Mouse (Mus musculus): ENCODE data around the gene Klhdc7b. TPM values are rescaled to one million over a fixed set of nuclear protein-coding genes. Genes with fewer than 3 reads are reported as not detected.

Klhdc7b gene
- polyA plus RNA-seq, 1 experiment, result 0.19 TPM

DNA sequence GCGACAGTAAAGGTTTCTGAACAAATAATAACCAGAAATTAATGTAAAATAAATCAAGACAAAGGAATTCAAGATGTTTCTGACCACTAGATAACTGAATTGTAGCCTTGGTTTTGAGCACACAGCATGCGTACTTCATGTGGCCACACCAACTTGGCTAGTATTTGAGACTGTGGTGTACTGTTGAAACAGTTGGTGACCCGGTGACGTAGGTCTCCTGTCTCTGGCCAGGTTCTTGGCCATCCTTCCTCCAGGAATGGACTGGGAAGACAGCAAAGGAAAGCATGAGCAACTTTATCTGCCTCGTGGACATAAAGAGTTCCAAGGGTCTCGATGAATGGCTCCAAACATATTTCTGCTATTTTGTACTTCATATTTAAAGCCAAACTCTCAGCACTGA lies 47.1 kb downstream of the Klhdc7b start:
- Histone ChIP-seq H3K27ac (ENCODE audit: control insufficient read depth, insufficient read depth, low read depth, low read length) (no peak overlapping the region), H3K36me3 (ENCODE audit: control insufficient read depth, insufficient read depth, low read length) (no peaks in the 10 kb centered on the region), H3K27me3 (ENCODE audit: control insufficient read depth, insufficient read depth, low read length) (no peaks in the 10 kb centered on the region), H3K4me1 (ENCODE audit: control insufficient read depth, insufficient read depth, low read length) (peaks cover 4% of the 10 kb centered on the region), H3K4me3 (ENCODE audit: control insufficient read depth, low read depth, low read length) (no peak overlapping the region)
- TF ChIP-seq POLR2A (IDR thresholded peaks at IDR 0.05; ENCODE audit: control insufficient read depth, low read depth, low read length), result no peak
- no peak for TF ChIP-seq CTCF (IDR thresholded peaks at IDR 0.05; ENCODE audit: control insufficient read depth, insufficient read depth, insufficient replicate concordance, low read depth, low read length)

DNA sequence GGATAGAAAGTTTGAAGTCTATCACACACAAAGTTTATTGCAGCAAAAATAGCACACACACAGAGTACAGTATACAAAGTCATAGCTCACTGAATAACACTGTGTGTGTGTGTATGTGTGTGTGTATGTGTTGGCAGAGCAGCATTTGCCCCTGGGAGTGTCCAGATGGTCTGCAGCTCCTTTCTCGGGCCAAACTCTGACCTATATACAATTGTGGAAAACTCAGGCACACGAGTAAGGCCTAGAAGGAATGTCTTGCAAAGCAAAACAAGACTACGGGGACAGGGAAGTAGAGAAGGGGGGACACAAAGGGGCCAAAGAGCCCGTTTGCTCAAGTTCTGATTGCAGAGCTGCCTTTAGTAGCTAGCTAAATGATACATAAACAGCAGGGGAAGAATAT lies 48.2 kb downstream of the Klhdc7b start:
- no peaks in the 10 kb centered on the region for H3K36me3 ChIP-seq (ENCODE audit: control insufficient read depth, insufficient read depth, low read length)
- H3K27ac ChIP-seq (ENCODE audit: control insufficient read depth, insufficient read depth, low read depth, low read length), result no peak overlapping the region
- no peak overlapping the region for H3K4me3 ChIP-seq (ENCODE audit: control insufficient read depth, low read depth, low read length)
- no peaks in the 10 kb centered on the region for H3K27me3 ChIP-seq (ENCODE audit: control insufficient read depth, insufficient read depth, low read length)
- H3K4me1 ChIP-seq (ENCODE audit: control insufficient read depth, insufficient read depth, low read length), result peaks cover 4% of the 10 kb centered on the region
- TF ChIP-seq CTCF (IDR thresholded peaks at IDR 0.05; ENCODE audit: control insufficient read depth, insufficient read depth, insufficient replicate concordance, low read depth, low read length) (no peak), POLR2A (IDR thresholded peaks at IDR 0.05; ENCODE audit: control insufficient read depth, low read depth, low read length) (no peak)

DNA sequence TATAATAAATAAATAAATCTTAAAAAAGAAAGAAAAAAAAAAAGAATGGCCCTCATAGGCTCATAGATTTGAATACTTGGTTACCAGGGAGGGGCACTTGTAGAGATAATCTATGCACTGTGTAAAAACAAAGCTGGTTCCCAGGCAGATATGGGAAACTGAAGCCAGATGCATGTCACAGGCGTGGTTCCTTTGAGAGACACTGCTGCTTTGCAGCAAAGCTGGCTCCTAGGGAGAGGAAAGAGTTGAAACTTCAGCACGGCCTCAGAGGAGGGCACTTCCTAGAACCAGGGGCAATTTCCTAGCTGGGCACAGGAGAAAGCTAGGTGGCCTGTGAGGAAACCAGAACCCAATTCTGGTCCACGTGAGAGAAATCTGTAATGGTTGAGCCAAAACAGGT lies 49.4 kb downstream of the Klhdc7b start:
- Histone ChIP-seq H3K27ac (ENCODE audit: control insufficient read depth, insufficient read depth, low read depth, low read length) (no peak overlapping the region), H3K36me3 (ENCODE audit: control insufficient read depth, insufficient read depth, low read length) (no peaks in the 10 kb centered on the region), H3K4me3 (ENCODE audit: control insufficient read depth, low read depth, low read length) (no peak overlapping the region), H3K27me3 (ENCODE audit: control insufficient read depth, insufficient read depth, low read length) (no peaks in the 10 kb centered on the region), H3K4me1 (ENCODE audit: control insufficient read depth, insufficient read depth, low read length) (peaks cover 2% of the 10 kb centered on the region; the same call in 1 of the 2 replicates)
- no peak for TF ChIP-seq CTCF (IDR thresholded peaks at IDR 0.05; ENCODE audit: control insufficient read depth, insufficient read depth, insufficient replicate concordance, low read depth, low read length)
- no peak for TF ChIP-seq POLR2A (IDR thresholded peaks at IDR 0.05; ENCODE audit: control insufficient read depth, low read depth, low read length)

DNA sequence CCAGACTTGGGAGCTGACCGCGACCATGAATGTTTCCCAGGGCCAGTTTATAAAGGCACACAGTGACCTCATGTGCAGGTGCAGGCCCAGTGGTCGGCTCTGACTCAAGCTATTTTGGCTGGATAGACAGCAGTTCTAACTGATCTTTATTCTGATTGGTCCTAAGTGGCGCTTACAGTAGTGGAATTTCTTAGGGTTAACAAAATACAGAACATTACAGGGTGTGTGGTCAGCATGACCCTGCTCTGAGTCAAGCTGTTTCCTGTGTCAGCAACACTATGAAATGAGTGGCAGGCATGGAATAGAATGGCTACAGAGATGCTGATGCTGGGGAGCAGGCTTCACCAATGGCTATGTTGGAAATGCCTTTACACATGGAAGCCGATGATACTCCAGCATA lies 51.2 kb downstream of the Klhdc7b start:
- H3K27me3 ChIP-seq (ENCODE audit: control insufficient read depth, insufficient read depth, low read length), result no peaks in the 10 kb centered on the region
- no peak for TF ChIP-seq POLR2A (IDR thresholded peaks at IDR 0.05; ENCODE audit: control insufficient read depth, low read depth, low read length)
- no peak for TF ChIP-seq CTCF (IDR thresholded peaks at IDR 0.05; ENCODE audit: control insufficient read depth, insufficient read depth, insufficient replicate concordance, low read depth, low read length)
- no peak overlapping the region for H3K4me3 ChIP-seq (ENCODE audit: control insufficient read depth, low read depth, low read length)
- H3K4me1 ChIP-seq (ENCODE audit: control insufficient read depth, insufficient read depth, low read length), result peaks cover 2% of the 10 kb centered on the region; the same call in 1 of the 2 replicates
- no peak overlapping the region for H3K27ac ChIP-seq (ENCODE audit: control insufficient read depth, insufficient read depth, low read depth, low read length)
- H3K36me3 ChIP-seq (ENCODE audit: control insufficient read depth, insufficient read depth, low read length), result no peaks in the 10 kb centered on the region

Other genes starting within 250 kb of the Klhdc7b start
- gene Mapk12, start 244.2 kb upstream of the Klhdc7b start, polyA plus RNA-seq (2012; rRNA removed), result 0.79 and 1.0 TPM in 2 replicates
- 2.0 and 2.6 TPM in 2 replicates for gene Mapk11, start 235.3 kb upstream of the Klhdc7b start, polyA plus RNA-seq (2012; rRNA removed)
- gene Plxnb2, start 204.1 kb upstream of the Klhdc7b start, polyA plus RNA-seq (2012; rRNA removed), result 91.0 and 107 TPM in 2 replicates
- 55.5 and 58.5 TPM in 2 replicates for gene Dennd6b, start 188.4 kb upstream of the Klhdc7b start, polyA plus RNA-seq (2012; rRNA removed)
- gene Ppp6r2, start 173.4 kb upstream of the Klhdc7b start, polyA plus RNA-seq (2012; rRNA removed), result 49.8 and 59.3 TPM in 2 replicates
- 157 and 170 TPM in 2 replicates for gene Sbf1, start 69.6 kb upstream of the Klhdc7b start, polyA plus RNA-seq (2012; rRNA removed)
- gene Adm2, start 62.2 kb upstream of the Klhdc7b start, polyA plus RNA-seq (2012; rRNA removed), result not detected in 2 replicates
- 0.81 and 1.7 TPM in 2 replicates for gene Miox, start 50.5 kb upstream of the Klhdc7b start, polyA plus RNA-seq (2012; rRNA removed)
- 43.0 and 46.6 TPM in 2 replicates for gene Lmf2, start 29.3 kb upstream of the Klhdc7b start, polyA plus RNA-seq (2012; rRNA removed)
- gene Ncaph2, start 29.2 kb upstream of the Klhdc7b start, polyA plus RNA-seq (2012; rRNA removed), result 41.5 and 44.7 TPM in 2 replicates
- 31.1 and 34.1 TPM in 2 replicates for gene Sco2, start 11.1 kb upstream of the Klhdc7b start, polyA plus RNA-seq (2012; rRNA removed)
- 0.74 and 1.6 TPM in 2 replicates for gene Tymp, start 7.9 kb upstream of the Klhdc7b start, polyA plus RNA-seq (2012; rRNA removed)
- gene Odf3b, start 5.6 kb upstream of the Klhdc7b start, polyA plus RNA-seq (2012; rRNA removed), result 78.4 and 86.4 TPM in 2 replicates
- 218 and 247 TPM in 2 replicates for gene Syce3, start 25.6 kb downstream of the Klhdc7b start, polyA plus RNA-seq (2012; rRNA removed)
- 374 and 414 TPM in 2 replicates for gene Cpt1b, start 40.9 kb downstream of the Klhdc7b start, polyA plus RNA-seq (2012; rRNA removed)
- 6.4 and 7.6 TPM in 2 replicates for gene C730034F03Rik, start 44.7 kb downstream of the Klhdc7b start, polyA plus RNA-seq (2012; rRNA removed)
- 1.2 and 1.9 TPM in 2 replicates for gene Gm44502, start 44.8 kb downstream of the Klhdc7b start, polyA plus RNA-seq (2012; rRNA removed)
- gene Chkb, start 45.0 kb downstream of the Klhdc7b start, polyA plus RNA-seq (2012; rRNA removed), result 50.7 and 52.8 TPM in 2 replicates
- gene Mapk8ip2, start 69.0 kb downstream of the Klhdc7b start, polyA plus RNA-seq (2012; rRNA removed), result 31.9 and 34.3 TPM in 2 replicates
- 221 and 236 TPM in 2 replicates for gene Arsa, start 92.5 kb downstream of the Klhdc7b start, polyA plus RNA-seq (2012; rRNA removed)
- gene Shank3, start 114.7 kb downstream of the Klhdc7b start, polyA plus RNA-seq (2012; rRNA removed), result 1.1 and 1.8 TPM in 2 replicates
- gene Acr, start 183.4 kb downstream of the Klhdc7b start, polyA plus RNA-seq (2012; rRNA removed), result 522 and 549 TPM in 2 replicates
- gene Rabl2, start 207.0 kb downstream of the Klhdc7b start, polyA plus RNA-seq (2012; rRNA removed), result 91.2 and 108 TPM in 2 replicates

Data from testis, adult 2 months (tissue).